Mouse (Mus musculus): ENCODE measurements around the gene Kcnj4.
"Not testable (repeated sequence)": the region's sequence is repeated elsewhere in the genome, so short reads cannot be mapped to it uniquely, and the experiment has no call there.

The Kcnj4 gene

GRCm38 (mm10) chr15:79511553-79512320, 6.7 kb upstream of the Kcnj4 start:
- peak; percentile 89 for DNase-seq

GRCm38 (mm10) chr15:79510425-79510824, 5.4 kb upstream of the Kcnj4 start:
- DNase-seq: no peak

- peak; percentile 79 for DNase-seq
Measured at GRCm38 (mm10) chr15:79509998-79510397, 5.0 kb upstream of the Kcnj4 start.

- no peak for DNase-seq
Measured at GRCm38 (mm10) chr15:79507055-79507828, 2.2 kb upstream of the Kcnj4 start.

- no peak for DNase-seq
Measured at GRCm38 (mm10) chr15:79506460-79506859, 1.4 kb upstream of the Kcnj4 start.

- peak; percentile 81 for DNase-seq
Measured at GRCm38 (mm10) chr15:79505616-79506283, 709 bp upstream of the Kcnj4 start.

GRCm38 (mm10) chr15:79503438-79503837, 1.6 kb downstream of the Kcnj4 start:
- DNase-seq: no peak

GRCm38 (mm10) chr15:79502891-79503341, 2.1 kb downstream of the Kcnj4 start:
- peak; percentile 76 for DNase-seq

- no peak for DNase-seq
Measured at GRCm38 (mm10) chr15:79500110-79500509, 4.9 kb downstream of the Kcnj4 start.

GRCm38 (mm10) chr15:79493527-79493926, 11.5 kb downstream of the Kcnj4 start:
- peak; percentile 70 for DNase-seq

GRCm38 (mm10) chr15:79489463-79489862, 15.6 kb downstream of the Kcnj4 start:
- no peak for DNase-seq

- peak; percentile 73 for DNase-seq
Measured at GRCm38 (mm10) chr15:79481181-79481688, 23.8 kb downstream of the Kcnj4 start.

- DNase-seq: no peak
Measured at GRCm38 (mm10) chr15:79477227-79477626, 27.8 kb downstream of the Kcnj4 start.

GRCm38 (mm10) chr15:79473638-79474355, 31.2 kb downstream of the Kcnj4 start:
- DNase-seq: no peak

- no peak for DNase-seq
Measured at GRCm38 (mm10) chr15:79473042-79473441, 32.0 kb downstream of the Kcnj4 start.

- DNase-seq: peak; percentile 56
Measured at GRCm38 (mm10) chr15:79471095-79471494, 33.9 kb downstream of the Kcnj4 start.

- no peak for DNase-seq
Measured at GRCm38 (mm10) chr15:79470583-79470982, 34.5 kb downstream of the Kcnj4 start.

- no peak for DNase-seq
Measured at GRCm38 (mm10) chr15:79469577-79469976, 35.5 kb downstream of the Kcnj4 start.

GRCm38 (mm10) chr15:79466601-79467286, 38.3 kb downstream of the Kcnj4 start:
- DNase-seq: peak; percentile 79

GRCm38 (mm10) chr15:79456546-79456945, 48.5 kb downstream of the Kcnj4 start:
- no peak for DNase-seq

GRCm38 (mm10) chr15:79456104-79456503, 48.9 kb downstream of the Kcnj4 start:
- not testable (repeated sequence) for DNase-seq

Data from right cerebral cortex, postnatal 25 days (tissue).